ENCODE assay signal across 19 mouse cellular contexts in the genomic region with DNA sequence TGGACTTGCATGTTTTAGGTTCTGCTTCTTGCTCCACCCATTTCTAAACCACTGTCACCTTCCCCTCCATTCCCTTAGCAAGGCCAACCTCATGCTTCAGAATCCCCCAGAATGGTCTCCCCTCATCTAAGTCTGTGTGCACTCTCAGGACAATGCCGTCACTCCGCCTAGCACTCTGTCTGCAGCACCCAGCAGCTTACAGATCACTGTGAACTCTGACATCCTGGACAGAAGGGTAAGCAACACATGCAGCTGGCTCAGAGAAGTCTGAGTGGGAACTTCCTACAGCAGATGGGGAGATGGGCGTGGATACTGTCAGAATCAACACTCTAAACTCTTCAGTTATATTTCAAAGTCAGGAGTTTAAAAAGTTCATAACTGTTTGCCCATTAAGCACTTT.
"Had no signal": no experiment of that assay in that cellular context is flagged by ENCODE, and none has a peak within 500 bp of the region (broad histone marks: within the 10 kb centered on the region; RNA-seq: fewer than 3 reads in every experiment).

No protein-coding gene starts in this region.

- DNase-seq: kidney, adult 11 months; kidney, postnatal 25 days; layer of hippocampus, adult 9-11 months; liver; lung, adult 2 months; midbrain, embryonic 14.5 days; right cerebral cortex, postnatal 4 days; thymus, adult 2 months; thymus, postnatal 14 days; thymus, postnatal 4 days had no signal

- H3K4me3 ChIP-seq: intestine, embryonic 15.5 days; layer of hippocampus, adult 2 months; limb, embryonic 10.5 days; limb, embryonic 13.5 days; liver, embryonic 12.5 days; liver, embryonic 15.5 days had no signal

- H3K4me2 ChIP-seq: intestine, embryonic 15.5 days; limb, embryonic 13.5 days; liver, embryonic 12.5 days; liver, embryonic 15.5 days; midbrain, embryonic 11.5 days had no signal

- H3K27me3 ChIP-seq: intestine, embryonic 15.5 days; limb, embryonic 13.5 days; liver, embryonic 12.5 days; liver, embryonic 15.5 days had no signal

- H3K36me3 ChIP-seq: intestine, embryonic 15.5 days; limb, embryonic 10.5 days had no signal

- H3K9me3 ChIP-seq: intestine, embryonic 15.5 days; limb, embryonic 10.5 days; limb, embryonic 13.5 days; liver, embryonic 12.5 days; liver, embryonic 15.5 days had no signal

- H3K27ac ChIP-seq: intestine, embryonic 15.5 days; layer of hippocampus, adult 2 months; limb, embryonic 10.5 days; limb, embryonic 13.5 days; liver, embryonic 12.5 days; liver, embryonic 15.5 days; macrophage; stomach, postnatal 0 days had no signal

- ATAC-seq: intestine, embryonic 15.5 days; liver, embryonic 12.5 days had no signal

- H3K9ac ChIP-seq: intestine, embryonic 15.5 days; limb, embryonic 13.5 days; liver, embryonic 12.5 days; liver, embryonic 15.5 days had no signal
